Mouse (Mus musculus) hindbrain, embryonic 13.5 days (tissue): ENCODE data around the gene Fbln1. TPM values are rescaled to one million over a fixed set of nuclear protein-coding genes. Genes with fewer than 3 reads are reported as not detected.

Source experiments
- ATAC-seq: fragments of 200-750 bp; cut with Nextera tagmentation; 2 replicates; pipeline ENCODE4 v1.8.0; 2017; ENCODE audit warnings: moderate TSS enrichment; ENCODE audit not compliant: low FRiP score
- H3K27ac ChIP-seq: fragments of 300-500 bp; sonication (generic); 2 replicates; pipeline ENCODE4 v1.5.1; 2015; ENCODE audit warnings: inconsistent platforms, mild to moderate bottlenecking, moderate library complexity
- H3K27me3 ChIP-seq: fragments of 300-500 bp; sonication (generic); 2 replicates; pipeline ENCODE4 v1.6.1; 2015; ENCODE audit warnings: mild to moderate bottlenecking, inconsistent platforms
- H3K36me3 ChIP-seq: fragments of 300-500 bp; sonication (generic); 2 replicates; pipeline ENCODE4 v1.6.1; 2015; ENCODE audit warnings: mild to moderate bottlenecking, inconsistent platforms
- H3K4me1 ChIP-seq: fragments of 300-500 bp; sonication (generic); replicated peaks from 2 replicates; pipeline ENCODE4 v1.6.1; 2015; ENCODE audit warnings: inconsistent platforms
- H3K4me2 ChIP-seq: fragments of 300-500 bp; sonication (generic); 2 replicates; pipeline ENCODE4 v1.6.1; 2015; ENCODE audit warnings: inconsistent platforms, mild to moderate bottlenecking, moderate library complexity
- H3K4me3 ChIP-seq: fragments of 300-500 bp; sonication (generic); 2 replicates; pipeline ENCODE4 v1.5.1; 2015; ENCODE audit warnings: mild to moderate bottlenecking, inconsistent platforms
- H3K9ac ChIP-seq: fragments of 300-500 bp; sonication (generic); 2 replicates; pipeline ENCODE4 v1.6.1; 2015; ENCODE audit warnings: mild to moderate bottlenecking, inconsistent platforms
- H3K9me3 ChIP-seq: fragments of 300-500 bp; sonication (generic); 2 replicates; pipeline ENCODE4 v1.6.1; 2016; ENCODE audit warnings: inconsistent platforms
- WGBS: fragments of 180-500 bp; shearing (Covaris S2); methylation state at CpG from one replicate; pipeline ENCODE4 v1.1.7; 2015; 5-methylcytosine and 5-hydroxymethylcytosine counted together
- polyA plus RNA-seq: library from polyadenylated mRNA; unstranded; fragments of >200 nt; fragmentation: Nextera tagmentation; extraction: Ambion mirVana; gene quantifications from 2 replicates; pipeline ENCODE4 v1.2.1, GENCODE M21; 2015

The Fbln1 gene
- polyA plus RNA-seq, 1 experiment from 2014 or later = 60.7 TPM

DNA sequence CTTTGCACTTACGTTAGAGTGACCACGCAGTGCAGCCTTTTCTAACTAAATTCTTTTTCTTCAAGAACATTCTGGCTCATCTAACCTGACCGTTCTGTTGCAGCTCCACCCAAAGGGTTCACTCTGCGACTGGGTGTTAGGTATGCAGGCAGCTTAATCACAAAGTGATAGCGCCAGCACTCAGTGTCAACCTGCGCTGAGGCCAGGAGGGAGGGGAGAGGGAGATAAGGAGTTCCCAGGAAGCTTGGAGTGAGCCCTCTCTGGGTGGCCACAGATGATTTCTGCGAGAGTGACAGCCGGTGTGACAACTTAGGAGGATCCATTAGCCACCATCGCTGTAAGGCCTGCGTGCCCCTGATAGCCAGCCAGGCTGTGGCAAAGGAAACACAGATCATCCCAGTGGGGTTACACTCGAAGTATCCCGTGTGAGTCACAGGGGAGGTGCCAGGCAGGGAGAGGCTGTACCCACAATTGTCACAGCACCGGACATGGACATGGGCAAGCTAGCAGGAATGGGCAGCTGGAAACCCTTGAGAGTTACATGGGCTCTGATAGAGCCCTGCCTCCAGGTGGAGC lies 24.3 kb downstream of the Fbln1 start:
- no peak overlapping the region for H3K27ac ChIP-seq
- no peak for ATAC-seq
- 91% methylated on average over 13 of the region's 13 CpGs for WGBS
- no peaks in the 10 kb centered on the region for H3K4me1 ChIP-seq
- H3K36me3 ChIP-seq = peaks cover 8% of the 10 kb centered on the region; the same call in 1 of the 2 replicates
- H3K4me2 ChIP-seq = no peak overlapping the region
- H3K9me3 ChIP-seq = no peaks in the 10 kb centered on the region
- H3K9ac ChIP-seq = no peak overlapping the region
- H3K27me3 ChIP-seq = no peaks in the 10 kb centered on the region
- no peak overlapping the region for H3K4me3 ChIP-seq

DNA sequence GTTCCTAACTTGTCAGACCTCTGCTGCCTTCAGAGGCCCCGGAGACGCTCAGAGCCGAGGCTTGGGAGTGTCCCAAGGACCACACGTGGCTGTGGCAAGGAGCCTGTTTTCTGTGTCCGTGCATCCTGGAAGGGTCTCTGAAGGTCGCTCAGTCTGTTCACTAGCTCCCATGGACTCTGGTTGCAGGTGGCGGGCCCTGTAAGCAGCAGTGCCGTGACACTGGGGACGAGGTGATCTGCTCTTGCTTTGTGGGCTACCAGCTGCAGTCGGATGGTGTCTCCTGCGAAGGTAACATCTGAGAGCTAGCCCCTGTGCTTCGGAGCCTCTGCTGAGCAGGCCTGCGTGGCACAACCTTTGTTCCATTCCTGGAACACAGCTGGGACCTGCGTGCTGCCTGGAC lies 24.9 kb downstream of the Fbln1 start:
- no peak for ATAC-seq
- Histone ChIP-seq H3K9me3 (no peaks in the 10 kb centered on the region), H3K27ac (no peak overlapping the region), H3K4me1 (no peaks in the 10 kb centered on the region), H3K9ac (no peak overlapping the region), H3K4me3 (no peak overlapping the region), H3K27me3 (no peaks in the 10 kb centered on the region), H3K36me3 (0 out of 2 replicates have a peak, but pooled peaks cover 7% of the 10 kb centered on the region), H3K4me2 (no peak overlapping the region)
- WGBS = 90% methylated on average over 14 of the region's 14 CpGs

DNA sequence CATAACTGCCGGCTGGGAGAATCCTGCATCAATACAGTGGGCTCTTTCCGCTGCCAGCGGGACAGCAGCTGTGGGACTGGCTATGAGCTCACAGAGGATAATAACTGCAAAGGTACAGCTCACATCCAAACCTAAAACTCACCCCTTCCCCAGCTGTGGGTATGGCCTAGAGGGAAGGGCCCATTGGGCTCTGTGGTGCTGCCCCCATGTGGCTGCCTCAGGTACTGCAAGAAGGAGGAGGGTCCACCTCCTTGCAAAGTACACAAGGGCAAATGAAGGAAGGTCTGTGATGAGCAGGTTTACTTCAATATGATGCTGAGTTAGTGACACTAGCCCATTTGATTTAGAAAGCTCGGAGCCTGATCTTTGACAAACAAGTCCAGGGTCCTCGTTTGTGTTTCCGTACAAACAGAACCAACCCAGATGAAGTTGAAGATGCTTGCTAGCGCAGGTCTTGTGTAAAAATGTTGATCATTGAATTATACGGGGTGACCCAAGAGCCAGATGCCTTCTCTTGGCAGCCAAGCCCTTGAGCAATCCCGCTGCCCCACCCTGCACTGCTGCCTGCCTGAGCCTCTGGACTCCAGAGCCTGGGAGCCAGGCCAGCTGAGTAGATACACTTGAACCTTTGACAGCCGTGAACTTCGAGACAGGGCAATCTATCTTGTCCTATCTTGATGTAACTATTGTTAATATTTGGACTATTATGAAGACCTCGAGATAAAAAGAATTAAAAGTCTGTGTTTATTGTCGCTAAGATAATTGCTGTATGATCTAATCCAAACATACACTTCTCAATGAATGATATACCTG lies 25.9 kb downstream of the Fbln1 start:
- ATAC-seq = no peak
- no peak overlapping the region for H3K9ac ChIP-seq
- H3K4me3 ChIP-seq = no peak overlapping the region
- 88% methylated on average over 13 of the region's 13 CpGs for WGBS
- 0 out of 2 replicates have a peak, but pooled peaks cover 7% of the 10 kb centered on the region for H3K36me3 ChIP-seq
- H3K9me3 ChIP-seq = no peaks in the 10 kb centered on the region
- no peak overlapping the region for H3K27ac ChIP-seq
- H3K27me3 ChIP-seq = no peaks in the 10 kb centered on the region
- no peak overlapping the region for H3K4me2 ChIP-seq
- H3K4me1 ChIP-seq = no peaks in the 10 kb centered on the region

- no peak overlapping the region for H3K27ac ChIP-seq
- no peak for ATAC-seq
- no peak overlapping the region for H3K4me2 ChIP-seq
- H3K4me3 ChIP-seq = no peak overlapping the region
- no peaks in the 10 kb centered on the region for H3K9me3 ChIP-seq
- H3K27me3 ChIP-seq = no peaks in the 10 kb centered on the region
- H3K9ac ChIP-seq = no peak overlapping the region
- 0 out of 2 replicates have a peak, but pooled peaks cover 7% of the 10 kb centered on the region for H3K36me3 ChIP-seq
- H3K4me1 ChIP-seq = no peaks in the 10 kb centered on the region
- WGBS = 96% methylated on average over 4 of the region's 4 CpGs
Observed at GRCm38 (mm10) chr15:85232256-85232535, 26.4 kb downstream of the Fbln1 start.

- Histone ChIP-seq H3K27me3 (no peaks in the 10 kb centered on the region), H3K9ac (no peak overlapping the region), H3K27ac (no peak overlapping the region), H3K36me3 (peaks cover 12% of the 10 kb centered on the region; the same call in 1 of the 2 replicates), H3K4me3 (no peak overlapping the region), H3K4me2 (no peak overlapping the region), H3K9me3 (no peaks in the 10 kb centered on the region), H3K4me1 (no peaks in the 10 kb centered on the region)
- no peak for ATAC-seq
- 96% methylated on average over 25 of the region's 25 CpGs for WGBS
Observed at GRCm38 (mm10) chr15:85232543-85233250, 26.9 kb downstream of the Fbln1 start.

- Histone ChIP-seq H3K4me3 (no peak overlapping the region), H3K9me3 (no peaks in the 10 kb centered on the region), H3K27ac (no peak overlapping the region), H3K4me2 (no peak overlapping the region), H3K27me3 (no peaks in the 10 kb centered on the region), H3K4me1 (no peaks in the 10 kb centered on the region), H3K36me3 (peaks cover 17% of the 10 kb centered on the region; the same call in 1 of the 2 replicates), H3K9ac (no peak overlapping the region)
- ATAC-seq = no peak
- WGBS = 88% methylated on average over 4 of the region's 4 CpGs
Observed at GRCm38 (mm10) chr15:85233251-85233611, 27.5 kb downstream of the Fbln1 start.

DNA sequence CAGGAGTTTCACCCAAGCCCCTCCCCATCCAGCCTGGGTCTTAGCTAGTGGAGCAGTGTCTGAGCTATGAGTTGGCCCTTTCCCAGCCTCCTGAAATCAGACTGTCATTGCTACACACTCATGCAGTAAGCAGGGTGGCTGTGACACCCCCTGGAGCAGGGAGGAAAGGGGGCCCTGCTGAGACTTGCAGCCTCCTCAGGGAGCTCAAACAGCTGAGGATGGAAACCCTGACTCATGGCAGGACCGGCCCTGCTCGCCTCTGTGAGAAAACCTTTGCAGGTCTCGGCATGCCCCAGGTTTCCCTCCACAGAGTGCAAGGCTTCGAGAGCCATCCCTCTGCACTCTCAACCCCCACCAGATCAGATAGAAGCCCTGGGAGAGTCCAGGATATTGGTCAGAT lies 27.9 kb downstream of the Fbln1 start:
- no peaks in the 10 kb centered on the region for H3K9me3 ChIP-seq
- H3K27me3 ChIP-seq = no peaks in the 10 kb centered on the region
- no peak overlapping the region for H3K4me3 ChIP-seq
- no peak for ATAC-seq
- H3K4me2 ChIP-seq = no peak overlapping the region
- H3K36me3 ChIP-seq = peaks cover 22% of the 10 kb centered on the region
- H3K4me1 ChIP-seq = no peaks in the 10 kb centered on the region
- no peak overlapping the region for H3K27ac ChIP-seq
- H3K9ac ChIP-seq = no peak overlapping the region
- 91% methylated on average over 4 of the region's 4 CpGs for WGBS

- H3K4me1 ChIP-seq = no peaks in the 10 kb centered on the region
- no peak overlapping the region for H3K4me2 ChIP-seq
- H3K9me3 ChIP-seq = no peaks in the 10 kb centered on the region
- peaks cover 53% of the 10 kb centered on the region for H3K36me3 ChIP-seq
- no peaks in the 10 kb centered on the region for H3K27me3 ChIP-seq
- H3K4me3 ChIP-seq = no peak overlapping the region
- H3K9ac ChIP-seq = no peak overlapping the region
- WGBS = 85% methylated on average over 22 of the region's 22 CpGs
- no peak for ATAC-seq
- H3K27ac ChIP-seq = no peak overlapping the region
Observed at GRCm38 (mm10) chr15:85238821-85239745, 33.3 kb downstream of the Fbln1 start.

DNA sequence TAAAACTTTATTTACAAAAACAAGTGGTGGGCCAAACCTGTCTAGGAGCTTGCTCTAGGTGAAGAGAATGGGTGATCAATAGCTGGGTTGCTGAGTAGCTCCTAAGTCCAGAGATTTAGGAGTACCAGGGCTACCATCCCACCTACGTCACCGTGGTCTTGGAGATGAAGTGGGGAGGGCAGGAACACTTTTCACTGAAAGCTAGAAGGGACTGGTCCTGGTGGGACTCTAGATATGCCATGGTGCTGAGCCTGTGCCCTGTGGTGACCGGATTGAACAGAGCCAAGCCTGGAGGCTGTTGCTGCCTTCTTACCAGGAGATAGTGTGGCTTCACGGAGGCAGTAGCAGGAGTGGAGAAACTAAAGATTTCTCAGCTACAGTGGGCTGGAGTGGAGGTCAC lies 34.3 kb downstream of the Fbln1 start:
- H3K27ac ChIP-seq = no peak overlapping the region
- H3K4me2 ChIP-seq = no peak overlapping the region
- no peaks in the 10 kb centered on the region for H3K27me3 ChIP-seq
- no peak overlapping the region for H3K9ac ChIP-seq
- peaks cover 60% of the 10 kb centered on the region for H3K36me3 ChIP-seq
- no peak for ATAC-seq
- H3K4me3 ChIP-seq = no peak overlapping the region
- no peaks in the 10 kb centered on the region for H3K4me1 ChIP-seq
- H3K9me3 ChIP-seq = no peaks in the 10 kb centered on the region
- WGBS = over 99% methylated on average over 4 of the region's 4 CpGs

GRCm38 (mm10) chr15:85241856-85242255 lies 36.1 kb downstream of the Fbln1 start:
- no peak overlapping the region for H3K9ac ChIP-seq
- no peaks in the 10 kb centered on the region for H3K9me3 ChIP-seq
- H3K4me3 ChIP-seq = no peak overlapping the region
- no peaks in the 10 kb centered on the region for H3K4me1 ChIP-seq
- no peak overlapping the region for H3K4me2 ChIP-seq
- no peak overlapping the region for H3K27ac ChIP-seq
- peaks cover 61% of the 10 kb centered on the region for H3K36me3 ChIP-seq
- 95% methylated on average over 7 of the region's 7 CpGs for WGBS
- ATAC-seq = no peak
- H3K27me3 ChIP-seq = no peaks in the 10 kb centered on the region

DNA sequence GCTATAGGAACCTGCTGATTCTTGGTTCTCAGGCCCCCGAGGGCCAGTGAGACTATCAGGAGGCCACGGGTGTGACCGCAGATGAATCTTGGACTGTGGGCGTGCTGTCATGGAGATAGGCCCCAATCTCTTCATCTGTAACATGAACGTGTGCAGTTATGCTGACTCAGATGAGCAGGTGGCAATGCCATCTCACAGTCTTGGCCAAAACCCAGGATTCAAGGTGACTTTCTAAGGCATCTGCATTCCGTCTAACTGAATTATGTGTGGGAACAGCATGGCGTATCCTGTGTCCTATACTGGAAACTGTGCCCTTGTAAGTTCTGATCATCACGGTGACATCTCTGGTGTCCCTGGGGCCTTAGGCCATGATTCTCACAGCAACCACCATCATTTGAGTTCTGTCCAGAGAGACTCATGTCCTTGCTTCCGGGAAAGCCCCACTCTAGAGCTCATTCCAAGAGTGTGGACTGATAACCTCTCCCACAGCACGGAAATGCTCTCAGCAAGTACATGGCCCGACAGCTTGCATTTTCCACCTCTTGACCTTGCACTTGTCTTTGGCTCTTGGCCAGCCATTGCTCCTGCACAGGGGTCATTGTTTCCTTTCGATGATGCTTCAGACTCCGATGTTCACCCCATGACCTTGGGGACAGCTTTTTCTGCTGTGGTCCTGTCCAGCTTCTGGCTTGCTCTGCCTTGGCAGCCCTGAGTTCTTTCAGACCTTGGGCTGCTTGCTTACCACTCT lies 38.8 kb downstream of the Fbln1 start:
- no peak overlapping the region for H3K4me3 ChIP-seq
- 90% methylated on average over 13 of the region's 13 CpGs for WGBS
- H3K36me3 ChIP-seq = peaks cover 37% of the 10 kb centered on the region
- H3K9me3 ChIP-seq = no peaks in the 10 kb centered on the region
- no peak overlapping the region for H3K4me2 ChIP-seq
- H3K27me3 ChIP-seq = no peaks in the 10 kb centered on the region
- no peak overlapping the region for H3K27ac ChIP-seq
- H3K9ac ChIP-seq = no peak overlapping the region
- H3K4me1 ChIP-seq = no peaks in the 10 kb centered on the region
- ATAC-seq = no peak
